ENCODE assay signal across 8 mouse cellular contexts in genomic region chr16:37851366-37851765, GRCm38 (mm10). TPM values are rescaled to one million over a fixed set of nuclear protein-coding genes. Genes with fewer than 3 reads are reported as not detected.
DNase-seq lines count a peak whose midpoint lies in the region; ATAC-seq and TF ChIP-seq lines count a peak whose summit lies in the region.

No protein-coding gene starts in this region.

- TF ChIP-seq EP300 in lung, postnatal 0 days (IDR thresholded peaks at IDR 0.05), result peak; percentile 69; the same call in 1 of the 2 replicates

- peak overlapping the region; percentile 53; the same call in 1 of the 2 replicates for H3K27ac ChIP-seq in embryonic facial prominence, embryonic 13.5 days
- peak overlapping the region; percentile 57 for H3K27ac ChIP-seq in kidney, adult 2 months (ENCODE audit: insufficient read depth, low read depth, low read length)
- H3K27ac ChIP-seq in lung, postnatal 0 days (ENCODE audit: low read length), result peak overlapping the region; percentile 16
- H3K27ac ChIP-seq in forebrain, embryonic 10.5 days, result no peak overlapping the region
- H3K27ac ChIP-seq in forebrain, postnatal 0 days (ENCODE audit: low read depth, low read length), result no peak overlapping the region

- no peak overlapping the region for H3K9ac ChIP-seq in embryonic facial prominence, embryonic 13.5 days
- no peak overlapping the region for H3K9ac ChIP-seq in lung, postnatal 0 days (replicated peaks; ENCODE audit: low read depth)
- H3K9ac ChIP-seq in forebrain, postnatal 0 days, result no peak overlapping the region

- no peaks in the 10 kb centered on the region for H3K9me3 ChIP-seq in embryonic facial prominence, embryonic 13.5 days
- no peaks in the 10 kb centered on the region for H3K9me3 ChIP-seq in lung, postnatal 0 days (ENCODE audit: low read length)
- H3K9me3 ChIP-seq in forebrain, embryonic 10.5 days, result no peaks in the 10 kb centered on the region
- H3K9me3 ChIP-seq in forebrain, postnatal 0 days (ENCODE audit: low read length), result no peaks in the 10 kb centered on the region

- no peak overlapping the region for H3K4me3 ChIP-seq in embryonic facial prominence, embryonic 13.5 days
- no peak overlapping the region for H3K4me3 ChIP-seq in kidney, adult 2 months (ENCODE audit: insufficient read depth, low read depth, low read length)
- no peak overlapping the region for H3K4me3 ChIP-seq in lung, postnatal 0 days (ENCODE audit: low read depth, low read length)
- no peak overlapping the region for H3K4me3 ChIP-seq in forebrain, embryonic 10.5 days
- H3K4me3 ChIP-seq in forebrain, postnatal 0 days (ENCODE audit: low read depth, low read length), result no peak overlapping the region

- no peak for TF ChIP-seq POLR2A in kidney, adult 2 months (IDR thresholded peaks at IDR 0.05; ENCODE audit: low read depth, low read length)

- no peak overlapping the region for H3K4me2 ChIP-seq in embryonic facial prominence, embryonic 13.5 days
- H3K4me2 ChIP-seq in lung, postnatal 0 days (replicated peaks; ENCODE audit: low read depth, low read length), result no peak overlapping the region
- H3K4me2 ChIP-seq in forebrain, postnatal 0 days (ENCODE audit: low read depth), result no peak overlapping the region

- 19% methylated on average over 5 of the region's 5 CpGs for WGBS in embryonic facial prominence, embryonic 13.5 days
- WGBS in kidney, adult 2 months, result 57% methylated on average over 5 of the region's 5 CpGs
- WGBS in lung, postnatal 0 days, result 37% methylated on average over 5 of the region's 5 CpGs
- WGBS in forebrain, embryonic 10.5 days, result 50% methylated on average over 5 of the region's 5 CpGs
- WGBS in forebrain, postnatal 0 days, result 68% methylated on average over 5 of the region's 5 CpGs

- peaks cover 22% of the 10 kb centered on the region for H3K4me1 ChIP-seq in embryonic facial prominence, embryonic 13.5 days
- H3K4me1 ChIP-seq in kidney, adult 2 months (ENCODE audit: control insufficient read depth, insufficient read depth, low read length), result peaks cover 14% of the 10 kb centered on the region
- no peaks in the 10 kb centered on the region; the same call in 1 of the 2 replicates for H3K4me1 ChIP-seq in lung, postnatal 0 days (ENCODE audit: insufficient read depth, low read depth, low read length)
- peaks cover 6% of the 10 kb centered on the region; the same call in 1 of the 2 replicates for H3K4me1 ChIP-seq in forebrain, embryonic 10.5 days
- H3K4me1 ChIP-seq in forebrain, postnatal 0 days (ENCODE audit: insufficient read depth), result no peaks in the 10 kb centered on the region

- ATAC-seq in embryonic facial prominence, embryonic 13.5 days (ENCODE audit: insufficient number of reproducible peaks, insufficient read depth, low FRiP score, low TSS enrichment, low read depth), result no peak
- ATAC-seq in lung, postnatal 0 days, result peak; percentile 92
- no peak for ATAC-seq in forebrain, postnatal 0 days

- no peak for TF ChIP-seq CTCF in kidney, adult 2 months (conservative IDR thresholded peaks at IDR 0.05; ENCODE audit: insufficient read depth, insufficient read length, low read depth, low read length)
- TF ChIP-seq CTCF in lung, postnatal 0 days (IDR thresholded peaks at IDR 0.05), result no peak
- TF ChIP-seq CTCF in forebrain, postnatal 0 days (IDR thresholded peaks at IDR 0.05; ENCODE audit: low read depth), result no peak

- H3K36me3 ChIP-seq in embryonic facial prominence, embryonic 13.5 days, result no peaks in the 10 kb centered on the region
- no peaks in the 10 kb centered on the region for H3K36me3 ChIP-seq in kidney, adult 2 months (ENCODE audit: control insufficient read depth, insufficient read depth, low read length)
- no peaks in the 10 kb centered on the region for H3K36me3 ChIP-seq in lung, postnatal 0 days (ENCODE audit: insufficient read depth, low read length)
- no peaks in the 10 kb centered on the region for H3K36me3 ChIP-seq in forebrain, embryonic 10.5 days (replicated peaks)
- no peaks in the 10 kb centered on the region for H3K36me3 ChIP-seq in forebrain, postnatal 0 days (ENCODE audit: insufficient read depth)

- peak; percentile 56 to 71 for DNase-seq in adrenal gland, adult (ENCODE audit: inconsistent age in 2 of 2, low spot score in 1 of 2)
- DNase-seq in adrenal gland, postnatal 4 days (ENCODE audit: low spot score in 2 of 2), result no peak
- peak; percentile 83 for DNase-seq in kidney, adult 2 months
- DNase-seq in lung, postnatal 0 days (ENCODE audit: low spot score), result peak; percentile 74
- no peak for DNase-seq in right cerebral cortex, postnatal 10 days (ENCODE audit: low spot score in 2 of 2)
- no peak for DNase-seq in forebrain, embryonic 10.5 days (ENCODE audit: extremely low spot score, low spot score)
- DNase-seq in forebrain, postnatal 0 days, result no peak

- H3K27me3 ChIP-seq in embryonic facial prominence, embryonic 13.5 days, result no peaks in the 10 kb centered on the region
- H3K27me3 ChIP-seq in kidney, adult 2 months (replicated peaks; ENCODE audit: control insufficient read depth, insufficient read depth, low read length), result no peaks in the 10 kb centered on the region
- H3K27me3 ChIP-seq in lung, postnatal 0 days (replicated peaks; ENCODE audit: insufficient read depth, low read length), result no peaks in the 10 kb centered on the region
- no peaks in the 10 kb centered on the region for H3K27me3 ChIP-seq in forebrain, embryonic 10.5 days (ENCODE audit: poor library complexity, severe bottlenecking)
- H3K27me3 ChIP-seq in forebrain, postnatal 0 days (ENCODE audit: insufficient read depth, low read length), result no peaks in the 10 kb centered on the region

RNA-seq across cellular contexts. Expression of gene Gm36028, which starts 9.6 kb away (rescaled TPM):
- under 1 TPM; 0.25 to 0.28 TPM for total RNA-seq in adrenal gland, postnatal 4 days (2021)
- 0.23 and 0.25 TPM in 2 replicates for polyA plus RNA-seq in embryonic facial prominence, embryonic 13.5 days (2015; fragmentation: Nextera tagmentation; extraction: Ambion mirVana)
- polyA plus RNA-seq in kidney, adult 2 months (2012; rRNA removed), result 1.5 and 1.8 TPM in 2 replicates
- polyA plus RNA-seq in lung, postnatal 0 days (2015; fragmentation: Nextera tagmentation; extraction: Ambion mirVana), result 0.61 and 0.73 TPM in 2 replicates
- 0.33 and 0.42 TPM in 2 replicates for polyA plus RNA-seq in forebrain, embryonic 10.5 days (2016; fragmentation: Nextera tagmentation; extraction: Ambion mirVana)
- total RNA-seq in forebrain, postnatal 0 days (2014; rRNA removed), result not detected in 2 replicates
- polyA plus RNA-seq in forebrain, postnatal 0 days (2015; fragmentation: Nextera tagmentation; extraction: Ambion mirVana), result 0.21 and 0.28 TPM in 2 replicates

RNA-seq across cellular contexts. Expression of gene Lrrc58, which starts 16.8 kb away (rescaled TPM):
- 100 to 1,000 TPM; 180 to 183 TPM for total RNA-seq in adrenal gland, postnatal 4 days (2021)
- polyA plus RNA-seq in embryonic facial prominence, embryonic 13.5 days (2015; fragmentation: Nextera tagmentation; extraction: Ambion mirVana), result 63.6 and 63.7 TPM in 2 replicates
- polyA plus RNA-seq in kidney, adult 2 months (2012; rRNA removed), result 23.3 and 25.9 TPM in 2 replicates
- polyA plus RNA-seq in lung, postnatal 0 days (2015; fragmentation: Nextera tagmentation; extraction: Ambion mirVana), result 40.7 and 47.8 TPM in 2 replicates
- 55.3 and 57.7 TPM in 2 replicates for polyA plus RNA-seq in forebrain, embryonic 10.5 days (2016; fragmentation: Nextera tagmentation; extraction: Ambion mirVana)
- 66.5 and 97.5 TPM in 2 replicates for total RNA-seq in forebrain, postnatal 0 days (2014; rRNA removed)
- polyA plus RNA-seq in forebrain, postnatal 0 days (2015; fragmentation: Nextera tagmentation; extraction: Ambion mirVana), result 28.3 and 43.7 TPM in 2 replicates

Comparison
In these comparisons a context has a peak if more than half of its experiments do, and no peak if none do; other contexts are left out.
1. DNase-seq: peak in adrenal gland, adult (2 of 2), kidney, adult 2 months (single experiment) and lung, postnatal 0 days (single experiment); none in adrenal gland, postnatal 4 days (0 of 2), right cerebral cortex, postnatal 10 days (0 of 2), forebrain, embryonic 10.5 days (single experiment) and forebrain, postnatal 0 days (single experiment).
2. H3K27ac ChIP-seq: peak in embryonic facial prominence, embryonic 13.5 days (single experiment), kidney, adult 2 months (single experiment) and lung, postnatal 0 days (single experiment); none in forebrain, embryonic 10.5 days (single experiment) and forebrain, postnatal 0 days (single experiment).